Mouse (Mus musculus) CD4-positive, CD25-positive, alpha-beta regulatory T cell, adult 2 months (primary cell): Measurements from ENCODE around the gene Itpkb.

ENCODE experiments used
- DNase-seq: peaks from one replicate; pipeline ENCODE4 v3.0.0-alpha.2; 2012; ENCODE audit warnings: low read depth, low spot score

The Itpkb gene

DNA sequence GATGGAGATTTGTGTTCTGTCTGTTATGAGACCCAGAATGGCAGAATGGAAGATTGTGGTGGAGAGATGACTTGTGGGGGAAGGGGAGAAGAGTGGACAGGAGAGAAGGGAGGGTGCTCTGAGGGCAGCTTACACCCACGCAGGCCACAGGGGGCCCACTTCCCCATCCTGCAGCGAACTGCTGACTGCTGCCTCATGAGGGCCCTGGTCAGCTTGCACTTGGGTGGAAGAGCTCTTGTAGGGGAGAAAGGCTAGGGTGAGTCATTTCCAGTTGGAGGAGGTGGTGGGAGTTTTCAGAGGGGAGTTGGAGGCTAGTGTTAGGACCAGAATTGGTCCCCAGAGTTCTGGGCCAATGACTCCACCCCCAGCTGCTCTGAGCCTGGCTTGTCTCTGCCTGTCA, 86.8 kb downstream of the Itpkb start:
- no peak for DNase-seq

DNA sequence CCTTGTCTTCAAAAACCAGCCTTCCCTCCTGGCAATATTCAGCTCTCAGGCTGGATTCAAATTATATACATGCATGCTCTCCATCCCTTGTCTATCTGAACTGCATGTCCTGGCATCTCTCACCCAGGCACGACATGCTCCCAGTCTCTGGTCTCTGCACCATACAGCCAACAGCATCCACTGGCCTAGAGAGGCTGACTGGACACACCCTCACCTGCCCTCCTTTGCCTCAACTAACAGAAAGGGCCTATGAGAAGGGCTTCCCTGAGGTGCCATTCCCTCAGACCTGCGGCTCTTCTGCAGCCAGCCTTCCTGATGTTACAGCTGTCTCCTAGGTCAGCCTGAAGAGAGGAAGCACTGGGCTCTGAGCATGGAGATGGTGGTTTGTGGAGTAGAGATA, 88.8 kb downstream of the Itpkb start:
- DNase-seq = no peak

DNA sequence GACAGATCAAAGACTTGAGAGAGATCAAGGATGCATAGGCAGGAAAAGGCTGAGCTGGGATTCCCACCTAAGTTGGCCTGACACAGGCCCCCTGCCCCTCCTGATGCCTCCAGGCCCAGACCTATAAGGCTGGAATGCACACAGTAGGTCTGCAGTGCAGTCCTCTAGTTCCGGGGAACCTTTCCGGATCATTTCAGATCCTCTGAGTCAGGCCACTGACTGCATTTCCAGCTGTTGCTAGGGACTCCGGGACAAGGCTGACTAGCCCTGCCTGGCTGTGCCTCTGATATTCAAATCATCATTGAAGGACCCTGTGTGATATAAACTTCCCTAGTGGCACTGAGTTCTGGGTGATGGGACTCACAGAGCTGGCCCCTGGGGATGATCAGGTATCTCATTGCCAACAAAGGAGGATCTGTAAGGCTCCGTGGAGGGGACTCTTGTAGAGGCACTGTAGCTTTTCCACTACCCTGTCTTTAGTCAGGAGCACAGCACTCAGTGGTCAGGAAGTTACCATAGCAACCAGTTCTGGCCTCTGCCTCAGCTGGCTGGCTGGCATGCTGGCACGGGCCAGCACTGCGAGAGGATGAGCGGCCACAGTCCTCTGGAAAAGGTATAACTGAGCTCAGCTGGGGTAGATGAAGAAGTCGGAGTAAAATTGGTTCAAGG, 90.3 kb downstream of the Itpkb start:
- DNase-seq = peak; percentile 10

DNA sequence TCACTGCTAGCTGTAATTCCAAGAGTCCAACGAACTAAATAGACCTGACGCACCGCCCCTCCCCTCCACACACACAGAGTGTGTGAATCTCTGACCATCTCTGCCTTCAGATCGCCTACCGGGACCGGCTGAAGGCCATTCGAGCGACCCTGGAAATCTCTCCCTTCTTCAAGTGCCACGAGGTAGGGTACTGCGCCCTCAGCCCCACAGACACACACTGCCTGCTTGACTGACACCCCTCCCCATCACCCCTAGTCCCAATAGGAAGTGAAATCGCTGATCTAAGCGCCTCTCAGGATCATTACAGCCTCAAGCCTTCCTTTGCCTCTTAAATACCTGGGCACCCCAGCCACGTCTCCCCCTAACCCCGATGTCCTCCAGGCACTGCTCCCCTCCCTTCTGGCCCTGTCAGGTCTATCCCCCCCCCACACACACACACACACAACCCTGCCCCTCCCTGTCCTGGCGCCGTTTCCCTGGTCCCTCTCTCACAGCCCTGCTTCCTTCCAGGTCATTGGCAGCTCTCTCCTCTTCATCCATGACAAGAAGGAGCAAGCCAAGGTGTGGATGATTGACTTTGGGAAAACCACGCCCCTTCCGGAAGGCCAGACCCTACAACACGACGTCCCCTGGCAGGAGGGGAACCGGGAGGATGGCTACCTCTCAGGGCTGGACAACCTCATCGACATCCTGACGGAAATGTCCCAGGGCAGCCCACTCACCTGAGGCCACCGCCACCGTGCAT, 91.1 kb downstream of the Itpkb start:
- DNase-seq = peak; percentile 19

DNA sequence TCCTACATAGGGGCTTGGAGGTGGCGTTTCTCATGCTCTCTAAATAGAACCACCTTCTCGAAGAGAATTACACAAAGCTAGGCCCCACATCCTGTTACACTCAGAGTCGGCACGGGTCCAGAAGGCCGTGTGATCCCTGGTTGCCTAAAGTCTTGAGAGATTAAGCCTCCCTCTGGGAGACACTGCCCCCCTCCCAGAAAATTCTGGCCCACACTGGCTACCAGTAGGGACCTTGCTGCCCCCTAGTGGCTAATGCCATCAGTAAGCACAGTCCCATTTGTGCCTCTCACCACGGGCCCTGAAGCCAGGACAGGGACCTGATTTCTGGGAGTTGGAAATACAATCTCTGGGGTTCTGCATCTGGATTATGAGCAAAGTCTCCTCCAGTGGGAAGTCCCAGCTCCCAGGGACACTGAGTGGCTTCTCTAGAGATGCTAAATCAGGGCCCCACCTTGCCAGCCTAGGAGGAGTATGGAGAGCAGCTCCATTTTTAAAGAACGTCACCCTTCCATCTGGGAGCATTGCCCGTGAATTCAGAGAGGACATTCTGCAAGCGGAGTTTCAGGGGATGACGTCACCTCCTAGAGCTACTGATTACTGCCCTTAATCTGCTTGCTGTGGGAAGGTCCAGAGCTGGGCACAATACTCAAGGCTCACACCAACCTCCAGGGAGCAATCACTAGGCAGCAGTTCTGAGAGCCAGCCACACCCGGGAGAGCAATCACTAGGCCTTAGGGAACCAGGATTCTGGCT, 92.0 kb downstream of the Itpkb start:
- peak; percentile 84 for DNase-seq

DNA sequence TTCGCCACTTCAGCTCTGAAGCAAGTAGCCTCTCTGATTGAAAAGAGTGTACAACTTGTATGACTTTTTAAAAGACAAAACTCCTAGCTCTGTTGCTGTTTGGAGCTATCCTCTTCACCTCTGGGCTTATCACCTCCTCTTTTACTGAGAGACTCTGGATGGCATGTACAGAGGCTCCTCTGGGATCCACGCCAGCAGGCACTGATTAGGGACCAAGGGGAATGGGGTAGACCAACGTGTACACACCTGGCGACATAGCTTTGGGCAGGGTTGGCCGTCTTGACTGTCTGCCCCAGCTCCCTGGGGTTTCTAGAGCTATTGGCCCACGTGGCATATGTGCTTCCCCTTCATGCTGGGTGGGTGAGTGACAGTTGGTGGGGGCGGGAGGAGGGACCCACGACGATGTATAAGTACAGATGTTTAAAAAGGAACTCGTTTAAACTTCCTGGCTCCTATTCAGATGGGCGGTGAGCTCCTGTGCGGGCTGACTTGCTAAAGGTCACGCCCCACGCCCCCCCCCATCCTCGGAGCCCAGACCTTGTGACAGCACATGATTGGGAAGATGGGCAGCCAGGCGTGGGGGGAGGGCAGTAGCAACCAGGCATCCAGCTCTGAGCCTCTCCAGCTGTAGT, 92.8 kb downstream of the Itpkb start:
- DNase-seq = peak; percentile 45

DNA sequence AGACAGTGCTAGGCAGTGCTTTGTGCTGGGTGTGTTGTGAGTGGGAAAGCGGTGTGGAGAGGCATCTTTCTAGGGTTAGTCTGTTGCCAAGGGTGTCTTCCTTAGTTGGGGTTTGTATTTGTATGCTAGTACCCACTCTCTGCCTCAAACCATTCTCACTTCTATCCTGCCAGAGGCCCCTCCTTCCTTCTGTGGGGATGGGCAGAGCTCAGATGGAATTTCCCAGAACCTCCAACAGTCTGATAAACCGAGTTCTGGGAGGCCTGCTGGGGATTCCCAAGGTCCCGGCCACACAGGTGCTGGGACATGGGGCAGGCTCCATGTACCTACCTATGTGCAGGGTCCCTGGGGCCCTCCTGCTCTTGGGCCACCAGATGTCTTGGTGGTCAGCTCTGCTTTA, 93.6 kb downstream of the Itpkb start:
- peak; percentile 10 for DNase-seq

DNA sequence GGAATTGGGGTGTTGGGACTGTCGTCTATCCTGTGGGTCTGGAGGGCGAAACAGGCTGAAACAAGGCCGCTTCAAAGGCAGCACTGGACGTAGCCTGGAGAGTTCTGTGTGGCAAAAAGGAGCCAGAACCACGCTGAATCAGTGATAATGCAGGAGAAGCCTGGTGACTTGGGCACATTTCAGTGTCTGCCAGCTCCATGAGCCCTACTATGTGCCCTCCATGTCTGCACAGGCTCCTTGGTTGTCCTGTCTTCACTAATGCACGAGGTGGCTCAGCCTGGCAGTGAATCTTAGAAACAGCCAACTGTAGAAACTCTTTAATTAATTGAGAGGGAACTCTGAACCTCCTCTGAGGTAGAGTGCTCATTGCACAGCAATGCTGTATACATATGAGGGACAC, 96.1 kb downstream of the Itpkb start:
- DNase-seq = peak; percentile 9

GRCm38 (mm10) chr1:180427685-180428084, 97.4 kb downstream of the Itpkb start:
- peak; percentile 39 for DNase-seq

DNA sequence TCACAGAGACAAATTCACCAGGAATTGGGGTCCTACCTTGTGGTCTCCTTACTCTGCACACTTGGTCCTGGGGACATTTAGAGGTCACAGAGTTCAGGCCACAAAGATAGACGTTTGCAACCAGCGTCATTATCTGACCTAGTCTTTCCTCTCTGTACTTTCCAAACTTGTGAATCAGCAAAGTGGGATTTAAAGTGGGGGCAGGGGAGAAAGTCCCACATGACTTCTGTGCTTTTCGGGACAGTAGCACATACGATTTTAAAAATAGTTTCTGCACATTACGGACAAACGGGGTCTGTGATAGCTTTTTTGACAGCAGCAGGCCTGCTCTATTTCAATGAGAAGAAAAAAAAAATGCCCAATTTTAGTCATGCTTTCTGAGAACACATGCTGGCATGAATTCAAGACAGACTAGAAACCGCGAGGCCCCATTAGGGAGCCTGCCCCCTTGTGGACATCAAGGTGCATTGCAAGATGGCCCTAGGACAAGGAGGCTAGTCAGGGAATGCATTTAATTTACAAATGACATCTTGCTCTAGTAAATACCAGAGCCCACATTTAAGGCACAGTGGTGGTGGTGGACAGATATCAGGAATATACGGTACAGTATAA, 97.9 kb downstream of the Itpkb start:
- peak; percentile 88 for DNase-seq

- peak; percentile 24 for DNase-seq
Measured at GRCm38 (mm10) chr1:180428871-180429270, 98.6 kb downstream of the Itpkb start.

GRCm38 (mm10) chr1:180429819-180430218, 99.5 kb downstream of the Itpkb start:
- DNase-seq = peak; percentile 37

DNA sequence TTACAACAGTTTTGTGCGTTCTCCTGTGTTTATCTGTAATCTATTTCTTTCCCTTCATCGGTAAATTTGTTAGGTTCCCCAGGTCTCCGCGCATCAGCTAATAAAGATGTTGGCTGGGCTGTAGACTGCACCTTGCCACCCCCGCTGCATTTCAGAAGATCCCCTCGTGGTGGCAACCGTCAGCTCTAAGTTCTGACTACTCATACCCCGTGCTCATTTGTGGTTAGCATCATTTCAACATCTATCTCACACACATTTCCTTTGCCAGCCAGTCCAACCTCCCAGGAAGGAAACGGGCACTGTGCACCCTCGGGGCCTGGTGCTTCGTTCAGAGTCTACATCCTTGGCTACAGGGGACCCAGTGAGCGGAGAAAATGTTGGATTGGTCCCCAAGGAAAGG, 101.5 kb downstream of the Itpkb start:
- peak; percentile 88 for DNase-seq

DNA sequence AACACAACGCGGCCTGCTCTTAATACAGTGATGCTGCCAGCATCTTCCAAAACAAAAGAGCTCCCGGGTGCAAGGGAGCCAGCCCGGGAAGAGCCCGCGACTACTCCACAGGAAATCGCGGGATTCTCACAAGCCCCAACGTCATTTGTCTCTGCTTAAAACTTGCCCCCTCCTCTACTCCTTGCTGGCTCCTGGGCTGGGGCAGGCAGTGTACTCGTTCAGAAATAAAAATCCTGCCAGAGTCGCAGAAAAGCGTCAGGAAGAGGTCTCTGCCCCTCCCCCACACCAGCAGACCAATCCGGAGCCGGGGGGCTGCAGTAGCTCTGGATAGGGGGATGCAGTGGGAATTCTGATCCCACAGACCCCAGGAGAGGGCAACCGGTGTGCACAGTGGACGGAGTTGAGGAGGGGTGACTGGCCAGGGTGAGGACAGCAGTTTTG, 102.8 kb downstream of the Itpkb start:
- peak; percentile 9 for DNase-seq

GRCm38 (mm10) chr1:180433796-180434566, 103.7 kb downstream of the Itpkb start:
- DNase-seq = peak; percentile 48

GRCm38 (mm10) chr1:180434925-180435324, 104.6 kb downstream of the Itpkb start:
- DNase-seq = peak; percentile 69

DNA sequence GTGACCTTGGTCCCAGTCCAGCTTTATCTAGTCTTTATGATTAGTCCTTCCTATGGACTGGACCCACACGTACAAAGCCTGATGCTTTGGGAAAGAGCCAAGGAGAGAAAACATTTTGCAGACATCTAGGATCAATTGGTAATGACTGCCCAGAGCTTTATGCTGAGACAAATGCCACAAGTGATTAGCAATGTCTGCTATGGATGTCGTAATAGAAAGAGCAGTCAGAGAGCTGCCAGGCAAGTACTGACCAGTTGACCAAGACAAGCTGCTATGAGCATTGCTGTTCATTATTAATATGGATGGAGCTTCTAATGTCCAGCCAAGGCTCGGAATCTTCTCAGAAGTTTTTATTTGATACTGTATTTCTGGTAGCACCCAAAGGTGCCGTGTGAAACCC, 109.2 kb downstream of the Itpkb start:
- DNase-seq = no peak

DNA sequence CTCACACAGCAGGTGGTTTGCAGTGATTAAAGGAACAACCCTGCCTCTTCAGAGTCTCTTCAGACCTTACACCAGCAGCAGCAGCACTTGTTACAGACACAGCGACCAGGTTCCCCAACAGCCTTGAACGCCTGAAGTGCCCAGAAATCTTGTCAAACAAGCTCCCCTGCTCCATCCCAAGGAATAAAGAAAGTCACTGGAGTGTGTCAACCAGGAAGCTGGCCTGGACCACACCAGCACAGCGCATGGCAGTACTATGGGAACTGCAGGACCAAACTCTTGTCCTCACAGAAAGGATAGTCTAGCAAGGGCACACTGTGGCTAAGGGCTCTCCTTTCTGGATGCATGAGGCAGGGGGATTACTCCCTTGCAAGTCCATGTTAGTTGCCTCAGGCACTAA, 114.1 kb downstream of the Itpkb start:
- no peak for DNase-seq

DNA sequence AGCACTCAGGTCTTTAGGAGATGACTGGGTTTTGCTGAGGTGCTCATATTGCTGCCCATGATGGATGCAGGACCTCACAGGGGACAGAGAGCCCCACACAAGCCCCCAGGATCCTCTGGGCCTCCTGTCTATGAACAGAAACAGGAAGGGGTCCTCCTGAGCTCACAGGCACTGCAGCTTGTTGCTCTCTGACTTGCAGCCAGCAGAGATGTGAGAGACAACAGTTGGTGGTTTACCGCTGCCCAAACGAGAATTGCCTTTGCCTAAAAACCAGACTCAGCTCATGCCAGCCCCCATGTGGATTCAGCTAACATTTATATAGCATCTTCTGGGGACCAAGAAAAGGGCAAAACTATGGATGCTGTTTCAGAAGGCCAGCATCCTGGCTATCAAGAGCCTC, 119.4 kb downstream of the Itpkb start:
- no peak for DNase-seq

GRCm38 (mm10) chr1:180458274-180458673, 128.0 kb downstream of the Itpkb start:
- DNase-seq = no peak

DNA sequence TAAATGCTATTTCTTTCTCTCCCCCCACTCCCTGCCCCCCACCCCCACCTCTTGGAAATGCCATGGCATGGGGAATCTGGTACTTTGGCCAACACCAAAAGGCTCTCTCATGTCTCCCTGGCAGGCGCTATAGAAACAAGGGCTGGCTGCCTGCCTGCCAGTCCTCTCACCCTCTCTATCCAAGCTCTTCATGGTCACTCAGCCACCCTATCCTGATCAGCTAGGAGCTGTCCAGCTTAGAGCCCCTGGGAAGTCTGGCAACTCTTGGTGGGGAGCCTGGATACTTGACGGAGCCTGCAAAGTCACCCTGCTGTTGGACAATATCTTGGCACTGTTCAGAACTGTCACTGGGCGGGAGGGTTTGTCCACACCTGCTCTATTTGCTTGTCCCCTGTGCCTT, 128.4 kb downstream of the Itpkb start:
- no peak for DNase-seq
